Mouse (Mus musculus) ES-E14 (cell line): ENCODE measurements around the gene Wdr66. TPM values are rescaled to one million over a fixed set of nuclear protein-coding genes. Genes with fewer than 3 reads are reported as not detected.
A peak's percentile ranks its signal among the peaks of the same experiment; 100 is the strongest.

Experiments used
- DNase-seq: peaks from one replicate; pipeline ENCODE4 v3.0.0-alpha.2; 2013; ENCODE audit warnings: low read depth, low spot score
- H3K27ac ChIP-seq: 2 replicates; pipeline ENCODE4 v1.5.1; 2012; ENCODE audit warnings: low read depth, mild to moderate bottlenecking, low read length, moderate library complexity, mixed read lengths; ENCODE audit not compliant: poor library complexity, insufficient read depth, severe bottlenecking
- H3K36me3 ChIP-seq: 2 replicates; pipeline ENCODE4 v1.6.1; 2012; ENCODE audit warnings: mild to moderate bottlenecking, low read length, moderate library complexity, mixed read lengths; ENCODE audit not compliant: control insufficient read depth, poor library complexity, insufficient read depth, severe bottlenecking
- H3K4me1 ChIP-seq, 2 experiments: fragments of 150-350 bp in 1 of 2; sonication (generic) in 1 of 2; 2 replicates each; pipeline ENCODE4 v1.6.1; 2012; ENCODE audit warnings: low read length in 2 of 2, mild to moderate bottlenecking in 1 of 2, mixed read lengths in 1 of 2; ENCODE audit not compliant: control insufficient read depth in 2 of 2, insufficient read depth in 2 of 2, poor library complexity in 1 of 2
- H3K4me3 ChIP-seq, 2 experiments: fragments of 150-350 bp in 1 of 2; sonication (generic) in 1 of 2; 2 replicates each; pipeline ENCODE4 v1.5.1; 2012; ENCODE audit warnings: low read length in 2 of 2, low read depth in 1 of 2, mild to moderate bottlenecking in 1 of 2, mixed read lengths in 1 of 2; ENCODE audit not compliant: insufficient read depth in 1 of 2, poor library complexity in 1 of 2, severe bottlenecking in 1 of 2
- H3K9ac ChIP-seq: 2 replicates; pipeline ENCODE4 v1.6.1; 2012; ENCODE audit warnings: low read depth, mild to moderate bottlenecking, low read length, mixed read lengths; ENCODE audit not compliant: poor library complexity, insufficient read depth, severe bottlenecking
- H3K9me3 ChIP-seq: fragments of 150-350 bp; sonication (generic); 2 replicates; pipeline ENCODE4 v1.6.1; 2012; ENCODE audit warnings: low read depth, mild to moderate bottlenecking, low read length; ENCODE audit not compliant: control insufficient read depth, insufficient read depth
- CHD2 ChIP-seq: IDR thresholded peaks from 2 replicates; pipeline ENCODE4 v1.6.1; 2014; ENCODE audit warnings: mild to moderate bottlenecking, low read depth, low read length, inconsistent platforms
- HCFC1 ChIP-seq: IDR thresholded peaks from 2 replicates; pipeline ENCODE4 v1.6.1; 2012; ENCODE audit warnings: low read length, inconsistent platforms, borderline replicate concordance; ENCODE audit not compliant: insufficient read depth
- MAFK ChIP-seq: IDR thresholded peaks from 2 replicates; pipeline ENCODE4 v1.6.1; 2014; ENCODE audit warnings: mild to moderate bottlenecking, low read depth, low read length, inconsistent platforms; ENCODE audit not compliant: insufficient read depth
- ZC3H11A ChIP-seq: IDR thresholded peaks from 2 replicates; pipeline ENCODE4 v1.6.1; 2012; ENCODE audit warnings: low read depth, mild to moderate bottlenecking, inconsistent platforms, low read length, borderline replicate concordance
- ZNF384 ChIP-seq: IDR thresholded peaks from 2 replicates; pipeline ENCODE4 v1.6.1; 2012; ENCODE audit warnings: low read depth, low read length, inconsistent platforms
- in situ Hi-C, 2 experiments: fragments of 600-800 bp; cut with MboI; formaldehyde crosslinking; loops; one replicate each; pipeline ENCODE4 v1.15.1; 2025; ENCODE audit warnings: low sequenced_read_pairs in 2 of 2, inconsistent platforms in 1 of 2; ENCODE audit not compliant: unreplicated experiment in 2 of 2
- total RNA-seq: library from RNA; depleted of rRNA; stranded (reverse); fragments of 300-350 nt; gene quantifications from 2 replicates; pipeline ENCODE4 v1.2.3, GENCODE M21; 2012

The Wdr66 gene
- total RNA-seq, 1 experiment: 0.36 TPM

DNA sequence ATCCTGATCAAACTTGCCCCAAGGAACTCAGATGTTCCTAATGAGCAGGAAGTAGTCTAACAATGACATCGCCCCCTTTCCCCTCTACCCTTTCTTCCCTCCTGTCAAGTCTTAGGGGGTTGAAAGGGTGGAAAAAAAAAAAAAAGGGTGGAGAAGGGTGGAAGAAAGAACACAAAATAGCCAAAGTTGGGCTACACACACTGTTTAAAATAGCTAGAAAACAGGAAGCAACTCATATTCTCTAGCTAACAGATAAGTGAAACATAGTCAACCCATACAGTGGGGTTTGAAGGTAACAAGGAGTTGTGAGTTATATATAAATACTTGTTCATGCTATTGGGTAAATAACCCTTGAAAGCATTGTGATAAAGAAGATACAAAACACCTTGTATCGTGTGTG is 19.7 kb upstream of the Wdr66 start:
- no peak for DNase-seq
- Histone ChIP-seq H3K9ac (no peak overlapping the region), H3K36me3 (no peaks in the 10 kb centered on the region), H3K9me3 (no peaks in the 10 kb centered on the region), H3K4me1 (peaks cover 1 to 3% of the 10 kb centered on the region in 2 experiments; a peak in 1 of 4 replicates), H3K4me3 (no peak overlapping the region), H3K27ac (no peak overlapping the region)
- no peak for TF ChIP-seq ZNF384
- no peak for TF ChIP-seq MAFK
- no peak for TF ChIP-seq HCFC1
- TF ChIP-seq CHD2: no peak
- no peak for TF ChIP-seq ZC3H11A
- in situ Hi-C loops: no loop called here

DNA sequence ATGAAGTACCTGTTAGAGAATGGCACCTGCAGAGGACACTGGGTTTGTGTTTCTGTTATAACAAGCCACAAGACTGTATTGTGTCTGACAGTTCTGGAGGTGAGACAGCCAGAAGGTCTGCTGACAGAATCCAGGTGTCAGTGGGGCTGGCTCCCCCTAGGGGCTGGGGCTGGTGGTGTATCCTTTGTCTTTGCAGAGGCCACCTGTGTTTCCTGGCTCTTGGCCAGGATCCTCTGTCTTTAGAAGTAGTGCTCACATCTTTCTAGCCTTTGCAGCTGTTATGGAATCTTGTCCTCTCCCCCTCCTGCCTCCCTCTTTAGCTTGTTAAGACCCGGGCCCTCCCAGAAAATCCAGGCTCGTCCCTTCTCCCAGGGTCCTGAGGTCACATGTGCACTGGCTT is 16.2 kb upstream of the Wdr66 start:
- Histone ChIP-seq H3K9me3 (no peaks in the 10 kb centered on the region), H3K27ac (no peak overlapping the region), H3K9ac (no peak overlapping the region), H3K36me3 (peaks cover 12% of the 10 kb centered on the region; the same call in 1 of the 2 replicates), H3K4me1 (no peaks in the 10 kb centered on the region), H3K4me3 (no peak overlapping the region)
- 0 out of 2 replicates have a peak, but pooled peaks have one; percentile 8 for TF ChIP-seq ZC3H11A
- no peak for TF ChIP-seq CHD2
- in situ Hi-C loops: no loop called here
- peak; percentile 51 for DNase-seq

DNA sequence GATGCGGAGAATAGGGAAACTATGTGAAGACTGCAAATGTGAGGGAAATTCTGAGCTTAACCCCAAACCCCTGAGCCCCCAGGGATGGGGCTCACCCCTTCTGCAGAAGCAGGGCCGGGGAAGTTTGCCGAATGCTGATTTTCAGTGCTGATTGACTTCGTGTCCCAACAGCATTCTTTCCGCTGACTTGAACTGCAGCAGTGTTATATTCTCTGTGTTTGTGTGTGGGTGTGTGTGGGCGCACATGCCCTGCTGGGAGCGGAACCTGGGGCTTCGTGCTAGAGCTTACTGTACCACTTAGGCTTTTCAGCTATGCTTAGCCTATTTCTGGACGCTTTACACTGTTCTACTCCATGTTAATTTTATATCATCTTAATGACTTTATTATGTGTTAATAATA is 15.5 kb upstream of the Wdr66 start:
- H3K4me3 ChIP-seq: no peak overlapping the region
- TF ChIP-seq HCFC1 (no peak), MAFK (no peak), ZC3H11A (no peak), CHD2 (no peak), ZNF384 (no peak)
- H3K9ac ChIP-seq: no peak overlapping the region
- no peak for DNase-seq
- peaks cover 12% of the 10 kb centered on the region; the same call in 1 of the 2 replicates for H3K36me3 ChIP-seq
- H3K9me3 ChIP-seq: no peaks in the 10 kb centered on the region
- H3K27ac ChIP-seq: no peak overlapping the region
- no peaks in the 10 kb centered on the region for H3K4me1 ChIP-seq
- in situ Hi-C loops: no loop called here

DNA sequence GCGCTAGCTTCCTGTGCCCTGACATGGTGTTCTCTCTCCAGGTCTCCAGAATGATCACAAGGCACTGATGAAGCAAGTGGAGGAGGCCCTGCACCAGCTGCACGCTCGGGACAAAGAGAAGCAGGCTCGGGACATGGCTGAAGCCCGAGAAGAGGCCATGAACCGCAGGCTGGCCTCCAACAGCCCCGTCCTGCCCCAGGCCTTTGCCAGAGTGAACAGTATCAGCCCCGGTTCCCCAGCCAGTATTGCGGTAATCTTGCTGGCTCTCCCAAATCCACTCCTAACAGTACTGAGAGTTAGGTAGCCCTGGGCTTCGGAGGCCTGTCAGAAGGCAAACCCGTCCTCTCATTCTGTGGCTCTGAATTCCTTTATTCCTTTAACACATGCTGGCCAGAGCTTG is 12.4 kb upstream of the Wdr66 start:
- Histone ChIP-seq H3K36me3 (peaks cover 18% of the 10 kb centered on the region; the same call in 1 of the 2 replicates), H3K9me3 (no peaks in the 10 kb centered on the region), H3K9ac (0 out of 2 replicates have a peak overlapping the region, but pooled peaks have one; percentile 16), H3K4me1 (no peaks in the 10 kb centered on the region), H3K27ac (no peak overlapping the region), H3K4me3 (no peak overlapping the region)
- no peak for DNase-seq
- TF ChIP-seq ZC3H11A: no peak
- TF ChIP-seq HCFC1: no peak
- TF ChIP-seq CHD2: no peak
- TF ChIP-seq ZNF384: no peak
- no peak for TF ChIP-seq MAFK
- in situ Hi-C loops: no loop called here

DNA sequence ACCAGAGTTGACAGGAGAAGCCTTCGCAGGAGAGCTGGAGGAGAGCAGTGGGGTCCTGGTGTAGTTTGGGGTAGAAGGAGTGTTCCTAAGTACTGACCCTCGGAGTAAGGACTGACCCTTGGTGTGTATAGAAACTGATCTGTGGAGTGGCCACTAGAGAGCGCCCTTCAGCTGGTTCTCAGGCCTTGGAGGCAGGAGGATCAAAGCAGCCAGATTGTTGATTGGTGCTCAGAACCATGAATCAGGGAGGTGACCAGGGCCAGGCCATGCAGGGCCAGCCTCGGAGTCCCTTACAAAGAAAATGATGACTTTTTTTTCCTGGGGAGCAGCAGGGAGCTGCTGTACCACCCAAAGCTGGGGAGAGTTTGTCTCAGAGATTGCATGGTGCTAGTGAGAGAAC is 6.4 kb upstream of the Wdr66 start:
- Histone ChIP-seq H3K36me3 (peaks cover 5% of the 10 kb centered on the region; the same call in 1 of the 2 replicates), H3K27ac (no peak overlapping the region), H3K9ac (no peak overlapping the region), H3K9me3 (no peaks in the 10 kb centered on the region), H3K4me3 (no peak overlapping the region), H3K4me1 (0 out of 4 replicates have a peak, but pooled peaks cover 0 to 2% of the 10 kb centered on the region in 2 experiments)
- DNase-seq: peak; percentile 50
- in situ Hi-C loops: no loop called here
- no peak for TF ChIP-seq CHD2
